Mouse (Mus musculus): Measurements from ENCODE around the gene Sost. TPM values are rescaled to one million over a fixed set of nuclear protein-coding genes. Genes with fewer than 3 reads are reported as not detected.

Sost gene
- polyA plus RNA-seq, 1 experiment: not detected

DNA sequence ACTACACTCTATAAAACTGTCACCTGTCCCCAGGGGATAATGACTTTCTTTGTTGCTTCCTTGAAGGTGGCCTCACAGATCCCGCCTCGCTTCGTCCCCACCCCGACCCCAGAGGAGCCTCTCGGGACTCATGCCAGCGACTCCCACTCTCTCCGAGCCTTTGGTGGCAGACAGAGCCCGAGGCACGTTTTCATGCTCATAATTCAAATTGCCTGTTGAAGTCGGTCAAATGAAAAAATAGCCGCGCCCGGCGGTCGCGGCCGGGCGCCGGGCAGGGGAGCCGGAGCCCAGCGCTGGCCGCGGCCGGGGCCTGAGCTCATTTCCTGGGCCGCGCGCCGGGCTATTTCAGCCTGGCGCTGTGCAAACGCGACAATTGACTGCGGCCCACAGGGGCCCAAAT, 29.7 kb downstream of the Sost start:
- H3K27me3 ChIP-seq (ENCODE audit: control insufficient read depth): peaks cover 39% of the 10 kb centered on the region
- H3K36me3 ChIP-seq (ENCODE audit: control insufficient read depth): no peaks in the 10 kb centered on the region
- H3K9me3 ChIP-seq (ENCODE audit: control insufficient read depth, low read length): no peaks in the 10 kb centered on the region
- H3K4me1 ChIP-seq (ENCODE audit: control insufficient read depth): no peaks in the 10 kb centered on the region; the same call in 1 of the 2 replicates
- TF ChIP-seq TAL1 (IDR thresholded peaks at IDR 0.05; ENCODE audit: low read length) (no peak), GATA1 (IDR thresholded peaks at IDR 0.05; ENCODE audit: low read length) (no peak)
- H3K4me3 ChIP-seq (replicated peaks): peak overlapping the region; percentile 30

DNA sequence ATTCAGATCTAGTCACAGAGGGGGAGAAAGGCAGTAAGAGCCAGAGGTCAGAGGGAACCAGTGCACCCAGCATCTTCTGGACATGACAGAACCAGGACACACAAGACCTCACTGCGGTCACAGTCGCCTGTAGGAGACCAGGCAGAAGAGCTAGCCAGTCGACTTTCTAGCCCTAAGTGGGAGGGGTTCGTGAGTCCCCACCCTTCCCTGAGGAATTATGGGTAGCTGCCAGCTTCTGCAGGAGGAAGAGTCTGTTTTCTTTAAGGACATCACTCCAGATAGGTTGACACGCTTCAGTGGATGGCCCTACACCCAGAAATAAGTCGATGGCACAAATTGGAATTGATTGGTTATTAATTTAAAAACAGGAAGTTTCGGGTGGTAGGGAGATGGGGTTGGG, 30.4 kb downstream of the Sost start:
- no peaks in the 10 kb centered on the region for H3K9me3 ChIP-seq (ENCODE audit: control insufficient read depth, low read length)
- no peak overlapping the region for H3K4me3 ChIP-seq (replicated peaks)
- H3K27me3 ChIP-seq (ENCODE audit: control insufficient read depth): peaks cover 39% of the 10 kb centered on the region
- TF ChIP-seq GATA1 (IDR thresholded peaks at IDR 0.05; ENCODE audit: low read length) (no peak), TAL1 (IDR thresholded peaks at IDR 0.05; ENCODE audit: low read length) (no peak)
- H3K4me1 ChIP-seq (ENCODE audit: control insufficient read depth): no peaks in the 10 kb centered on the region; the same call in 1 of the 2 replicates
- H3K36me3 ChIP-seq (ENCODE audit: control insufficient read depth): no peaks in the 10 kb centered on the region

DNA sequence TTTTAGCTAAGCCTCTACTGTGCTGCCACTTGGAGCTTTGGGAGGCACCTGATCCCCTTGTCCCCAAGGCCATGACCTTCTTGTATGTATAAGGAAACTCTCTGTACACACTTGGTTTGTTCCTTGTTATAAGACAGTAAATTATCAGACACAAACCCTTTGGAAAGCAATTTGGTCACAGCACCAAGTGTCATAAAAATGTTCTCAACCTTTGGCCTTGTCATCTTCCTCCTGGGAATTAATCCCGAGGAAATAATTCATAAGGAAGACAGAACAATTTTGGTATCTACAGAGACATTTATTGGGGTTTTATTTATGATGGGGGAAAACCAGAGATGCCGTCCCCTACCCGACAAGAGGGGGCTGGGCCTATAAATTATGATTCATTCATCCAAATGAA, 31.1 kb downstream of the Sost start:
- Histone ChIP-seq H3K4me1 (ENCODE audit: control insufficient read depth) (no peaks in the 10 kb centered on the region; the same call in 1 of the 2 replicates), H3K36me3 (ENCODE audit: control insufficient read depth) (no peaks in the 10 kb centered on the region), H3K27me3 (ENCODE audit: control insufficient read depth) (peaks cover 36% of the 10 kb centered on the region), H3K4me3 (replicated peaks) (no peak overlapping the region), H3K9me3 (ENCODE audit: control insufficient read depth, low read length) (no peaks in the 10 kb centered on the region)
- TF ChIP-seq GATA1 (IDR thresholded peaks at IDR 0.05; ENCODE audit: low read length) (no peak), TAL1 (IDR thresholded peaks at IDR 0.05; ENCODE audit: low read length) (no peak)

DNA sequence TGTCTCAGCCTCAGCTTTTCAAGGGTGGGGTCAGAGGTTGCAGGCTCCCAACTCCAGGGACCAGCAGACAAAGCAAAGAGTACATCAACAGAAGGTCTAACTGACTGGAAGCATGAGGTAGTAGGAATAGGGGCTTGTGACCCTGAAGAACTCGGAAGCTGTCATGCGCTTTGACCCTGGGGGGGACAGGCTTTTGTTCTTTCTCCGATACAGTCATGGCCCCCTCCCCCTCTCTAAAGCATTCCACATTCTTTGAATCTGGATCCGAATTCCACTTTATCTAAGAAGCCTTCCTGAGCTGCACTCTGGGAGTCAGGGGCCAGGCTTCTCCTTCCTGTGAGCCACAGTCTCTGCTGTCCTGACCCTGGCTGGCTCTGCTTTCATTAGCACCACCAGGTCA, 34.8 kb downstream of the Sost start:
- Histone ChIP-seq H3K4me3 (replicated peaks) (no peak overlapping the region), H3K36me3 (ENCODE audit: control insufficient read depth) (no peaks in the 10 kb centered on the region), H3K9me3 (ENCODE audit: control insufficient read depth, low read length) (no peaks in the 10 kb centered on the region), H3K27me3 (ENCODE audit: control insufficient read depth) (peaks cover 11% of the 10 kb centered on the region), H3K4me1 (ENCODE audit: control insufficient read depth) (no peaks in the 10 kb centered on the region; the same call in 1 of the 2 replicates)
- no peak for TF ChIP-seq GATA1 (IDR thresholded peaks at IDR 0.05; ENCODE audit: low read length)
- TF ChIP-seq TAL1 (IDR thresholded peaks at IDR 0.05; ENCODE audit: low read length): no peak

DNA sequence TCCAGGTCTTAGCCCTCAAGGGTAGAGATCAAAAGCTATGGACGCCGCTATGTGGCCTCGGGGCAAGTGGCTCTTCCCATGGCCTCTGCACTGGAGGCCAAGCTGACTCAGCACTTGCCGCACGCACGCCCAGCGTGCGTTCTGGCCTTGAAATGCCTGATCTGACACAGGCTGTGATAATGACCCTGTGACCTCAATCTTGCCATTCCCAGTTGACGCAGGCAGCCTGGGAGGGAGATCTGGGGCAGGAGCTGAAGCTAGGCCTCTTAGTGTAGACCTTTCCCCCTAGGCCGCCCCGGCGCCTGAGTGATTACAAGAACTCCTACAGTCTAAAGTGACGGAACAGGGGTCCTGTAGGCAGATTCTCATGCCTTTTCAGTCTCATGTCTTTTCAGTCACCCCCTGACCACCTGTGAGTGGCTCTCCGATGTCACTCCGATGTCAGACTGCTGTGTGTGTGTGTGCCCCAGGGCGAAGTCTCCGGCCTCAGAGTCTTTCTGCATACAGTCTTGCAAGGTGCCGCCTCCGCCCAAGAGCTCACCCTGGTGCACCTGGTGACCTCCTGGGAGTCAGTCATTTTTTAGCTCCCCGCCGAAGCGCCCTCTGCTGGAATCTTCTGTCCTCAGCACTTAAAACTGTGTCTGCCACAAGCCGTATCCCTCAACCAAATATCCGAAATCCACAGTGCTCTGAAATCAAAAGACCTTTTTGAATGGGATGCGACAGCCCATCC, 38.6 kb downstream of the Sost start:
- Histone ChIP-seq H3K9me3 (ENCODE audit: control insufficient read depth, low read length) (no peaks in the 10 kb centered on the region), H3K4me1 (ENCODE audit: control insufficient read depth) (no peaks in the 10 kb centered on the region), H3K36me3 (ENCODE audit: control insufficient read depth) (no peaks in the 10 kb centered on the region), H3K27me3 (ENCODE audit: control insufficient read depth) (no peaks in the 10 kb centered on the region), H3K4me3 (replicated peaks) (no peak overlapping the region)
- TF ChIP-seq GATA1 (IDR thresholded peaks at IDR 0.05; ENCODE audit: low read length): no peak
- no peak for TF ChIP-seq TAL1 (IDR thresholded peaks at IDR 0.05; ENCODE audit: low read length)

DNA sequence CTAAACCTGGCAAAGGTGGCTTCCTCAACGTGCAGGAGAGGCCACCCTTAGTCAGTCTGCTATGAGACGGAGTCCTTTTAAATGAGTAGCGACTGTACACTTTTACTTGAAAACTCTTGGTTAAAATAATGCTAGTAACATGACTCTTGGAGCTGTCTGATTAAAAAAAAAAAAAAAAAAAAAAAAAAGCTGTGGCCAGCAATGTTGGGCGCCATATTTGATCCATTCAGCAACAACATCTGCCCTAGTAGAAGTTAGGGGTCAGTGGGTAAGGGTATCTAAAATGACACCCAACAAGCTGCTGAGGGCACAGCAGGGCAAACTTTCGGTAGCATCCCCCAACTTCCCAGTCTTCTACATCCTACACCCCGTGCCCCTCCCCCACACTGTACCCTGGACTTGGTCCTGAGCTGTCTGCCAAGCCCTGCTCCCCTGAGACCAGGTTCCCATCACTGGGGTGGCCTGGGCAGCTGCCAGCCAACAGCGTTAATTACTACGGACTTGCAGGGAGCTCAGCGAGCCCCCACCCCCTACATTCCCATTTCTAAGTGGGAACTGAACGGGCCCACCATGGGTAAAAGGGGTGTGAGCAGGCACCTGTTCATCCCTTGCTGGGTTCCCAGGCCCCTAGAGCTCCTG, 39.7 kb downstream of the Sost start:
- no peaks in the 10 kb centered on the region for H3K9me3 ChIP-seq (ENCODE audit: control insufficient read depth, low read length)
- TF ChIP-seq GATA1 (IDR thresholded peaks at IDR 0.05; ENCODE audit: low read length): no peak
- no peak for TF ChIP-seq TAL1 (IDR thresholded peaks at IDR 0.05; ENCODE audit: low read length)
- no peak overlapping the region for H3K4me3 ChIP-seq (replicated peaks)
- H3K4me1 ChIP-seq (ENCODE audit: control insufficient read depth): no peaks in the 10 kb centered on the region
- no peaks in the 10 kb centered on the region for H3K36me3 ChIP-seq (ENCODE audit: control insufficient read depth)
- H3K27me3 ChIP-seq (ENCODE audit: control insufficient read depth): no peaks in the 10 kb centered on the region

DNA sequence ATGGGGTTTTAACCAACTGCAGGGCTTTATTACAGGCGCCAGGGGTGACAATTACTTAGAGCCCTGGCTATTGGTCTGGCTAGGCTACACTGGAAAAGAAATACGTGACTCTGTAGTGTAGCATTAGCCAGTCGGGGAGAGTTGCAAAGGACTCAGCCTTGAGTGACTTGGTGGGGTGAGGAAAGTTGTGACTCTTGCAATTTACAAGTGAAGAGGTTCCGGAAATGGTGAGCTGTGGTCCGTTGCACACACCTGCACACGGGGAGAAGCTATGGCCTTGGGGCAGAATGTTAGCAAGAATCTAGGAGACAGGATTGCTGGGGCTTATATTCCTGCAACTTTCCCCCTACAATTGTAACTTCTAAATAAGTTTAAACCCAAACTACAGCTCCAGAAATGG, 41.2 kb downstream of the Sost start:
- Histone ChIP-seq H3K4me3 (replicated peaks) (no peak overlapping the region), H3K9me3 (ENCODE audit: control insufficient read depth, low read length) (no peaks in the 10 kb centered on the region), H3K27me3 (ENCODE audit: control insufficient read depth) (no peaks in the 10 kb centered on the region), H3K36me3 (ENCODE audit: control insufficient read depth) (no peaks in the 10 kb centered on the region), H3K4me1 (ENCODE audit: control insufficient read depth) (no peaks in the 10 kb centered on the region)
- no peak for TF ChIP-seq GATA1 (IDR thresholded peaks at IDR 0.05; ENCODE audit: low read length)
- TF ChIP-seq TAL1 (IDR thresholded peaks at IDR 0.05; ENCODE audit: low read length): no peak

DNA sequence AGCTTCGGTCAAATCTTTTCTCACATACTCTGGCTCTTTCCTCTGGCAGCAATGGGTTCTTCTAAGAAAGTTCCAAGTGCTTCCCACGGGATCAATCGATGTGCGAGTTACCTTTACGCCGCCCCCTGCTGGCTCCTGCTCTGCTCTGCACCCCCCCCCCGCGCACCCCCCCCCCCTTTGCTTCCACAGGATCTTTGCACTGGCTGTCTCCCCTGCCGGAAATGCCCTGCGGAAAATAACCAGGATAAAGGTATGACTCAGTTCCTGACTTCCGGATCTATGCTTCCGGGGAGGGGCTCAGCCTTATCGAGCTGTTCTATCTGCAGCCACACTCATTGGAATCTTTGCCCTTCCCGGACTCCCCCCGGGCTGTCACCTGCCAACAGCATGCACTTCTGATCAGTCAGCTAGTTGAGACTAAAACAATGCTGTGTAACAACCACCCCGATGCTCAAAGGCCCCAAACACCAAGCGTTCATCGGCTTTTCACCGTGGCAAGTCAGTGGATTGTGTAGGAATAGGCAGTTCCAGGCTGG, 42.3 kb downstream of the Sost start:
- no peak for TF ChIP-seq GATA1 (IDR thresholded peaks at IDR 0.05; ENCODE audit: low read length)
- H3K4me3 ChIP-seq (replicated peaks): no peak overlapping the region
- no peaks in the 10 kb centered on the region for H3K9me3 ChIP-seq (ENCODE audit: control insufficient read depth, low read length)
- H3K4me1 ChIP-seq (ENCODE audit: control insufficient read depth): no peaks in the 10 kb centered on the region
- H3K27me3 ChIP-seq (ENCODE audit: control insufficient read depth): no peaks in the 10 kb centered on the region
- H3K36me3 ChIP-seq (ENCODE audit: control insufficient read depth): no peaks in the 10 kb centered on the region

DNA sequence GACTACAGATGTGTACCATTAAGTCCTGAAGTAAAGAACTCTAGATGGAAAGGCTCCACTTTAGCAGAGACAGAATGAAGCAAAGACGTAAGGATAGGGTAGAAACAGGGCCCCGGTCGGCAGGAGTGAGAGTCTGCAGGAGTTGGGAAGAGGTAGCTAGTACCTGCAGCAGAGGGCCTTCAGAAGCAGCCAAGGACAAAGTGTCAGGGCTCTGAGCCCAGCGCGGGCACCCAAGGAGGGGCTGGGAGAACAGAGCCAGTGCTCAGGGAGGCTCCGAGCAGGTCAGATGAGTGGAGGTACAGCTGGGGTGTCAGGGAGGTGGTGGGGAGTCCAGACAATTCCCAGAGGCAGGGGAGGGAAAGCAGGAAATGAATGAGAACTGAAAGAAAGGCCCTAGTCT, 42.8 kb downstream of the Sost start:
- H3K27me3 ChIP-seq (ENCODE audit: control insufficient read depth): no peaks in the 10 kb centered on the region
- no peaks in the 10 kb centered on the region for H3K9me3 ChIP-seq (ENCODE audit: control insufficient read depth, low read length)
- no peaks in the 10 kb centered on the region for H3K4me1 ChIP-seq (ENCODE audit: control insufficient read depth)
- no peak overlapping the region for H3K4me3 ChIP-seq (replicated peaks)
- TF ChIP-seq GATA1 (IDR thresholded peaks at IDR 0.05; ENCODE audit: low read length): no peak
- no peak for TF ChIP-seq TAL1 (IDR thresholded peaks at IDR 0.05; ENCODE audit: low read length)
- no peaks in the 10 kb centered on the region for H3K36me3 ChIP-seq (ENCODE audit: control insufficient read depth)

Measured in erythroblast, embryonic 14.5 days (primary cell).